Mouse (Mus musculus) myocyte (in vitro differentiated cells): Measurements from ENCODE around the gene Dock2.

Experiments
- POLR2A ChIP-seq: IDR thresholded peaks from one replicate; pipeline ENCODE4 v1.6.1; 2011; ENCODE audit warnings: low read depth, mild to moderate bottlenecking, control low read depth, moderate library complexity; ENCODE audit not compliant: insufficient read length
- TCF12 ChIP-seq: IDR thresholded peaks from one replicate; pipeline ENCODE4 v1.6.1; 2011; ENCODE audit warnings: mild to moderate bottlenecking, control low read depth; ENCODE audit not compliant: poor library complexity, insufficient read depth, severe bottlenecking

GRCm38 (mm10) chr11:34277047-34277445 lies 506.6 kb downstream of the Dock2 start:
- TF ChIP-seq POLR2A = no peak
- no peak for TF ChIP-seq TCF12
